9 mouse cellular contexts compared by ENCODE assay signal in genomic region chr7:84680092-84680491, GRCm38 (mm10). TPM values are rescaled to one million over a fixed set of nuclear protein-coding genes. Genes with fewer than 3 reads are reported as not detected.
DNase-seq lines count a peak whose midpoint lies in the region; ATAC-seq and TF ChIP-seq lines count a peak whose summit lies in the region.
"Had no signal": no experiment of that assay in that cellular context is flagged by ENCODE, and none has a peak within 500 bp of the region (broad histone marks: within the 10 kb centered on the region; RNA-seq: fewer than 3 reads in every experiment).

No protein-coding gene starts in this region.

- no peak for ATAC-seq in lung, embryonic 14.5 days (ENCODE audit: insufficient read depth)
- no peak for ATAC-seq in limb, embryonic 13.5 days (ENCODE audit: low FRiP score, low read depth)
- no peak for ATAC-seq in stomach, embryonic 15.5 days (ENCODE audit: insufficient read depth, low FRiP score, low read depth)
- no peak for ATAC-seq in inflammation-experienced regulatory T-cells, adult 6 months

- peak overlapping the region; percentile 9 for H3K9ac ChIP-seq in lung, embryonic 14.5 days
- H3K9ac ChIP-seq in limb, embryonic 13.5 days = 0 out of 2 replicates have a peak overlapping the region, but pooled peaks have one; percentile 40
- no peak overlapping the region for H3K9ac ChIP-seq in stomach, embryonic 15.5 days

- no peaks in the 10 kb centered on the region for H3K9me3 ChIP-seq in lung, embryonic 14.5 days (ENCODE audit: low read depth, low read length)
- no peaks in the 10 kb centered on the region for H3K9me3 ChIP-seq in forebrain, embryonic 10.5 days
- no peaks in the 10 kb centered on the region for H3K9me3 ChIP-seq in limb, embryonic 13.5 days
- no peaks in the 10 kb centered on the region for H3K9me3 ChIP-seq in stomach, embryonic 15.5 days

- peak overlapping the region; percentile 52 for H3K4me2 ChIP-seq in lung, embryonic 14.5 days
- H3K4me2 ChIP-seq in limb, embryonic 13.5 days (replicated peaks) = peak overlapping the region; percentile 56
- peak overlapping the region; percentile 43 for H3K4me2 ChIP-seq in stomach, embryonic 15.5 days

- H3K4me1 ChIP-seq in lung, embryonic 14.5 days (ENCODE audit: insufficient read depth) = no peaks in the 10 kb centered on the region
- H3K4me1 ChIP-seq in forebrain, embryonic 10.5 days = peaks cover 46% of the 10 kb centered on the region
- peaks cover 7% of the 10 kb centered on the region; the same call in 1 of the 2 replicates for H3K4me1 ChIP-seq in limb, embryonic 13.5 days
- H3K4me1 ChIP-seq in stomach, embryonic 15.5 days = 0 out of 2 replicates have a peak, but pooled peaks cover 3% of the 10 kb centered on the region

- H3K4me3 ChIP-seq in lung, embryonic 14.5 days (ENCODE audit: low read depth, low read length) = peak overlapping the region; percentile 46
- peak overlapping the region; percentile 54 for H3K4me3 ChIP-seq in forebrain, embryonic 10.5 days
- peak overlapping the region; percentile 50 for H3K4me3 ChIP-seq in limb, embryonic 13.5 days
- H3K4me3 ChIP-seq in stomach, embryonic 15.5 days (replicated peaks) = no peak overlapping the region

- H3K36me3 ChIP-seq in lung, embryonic 14.5 days (ENCODE audit: insufficient read depth) = no peaks in the 10 kb centered on the region
- H3K36me3 ChIP-seq in forebrain, embryonic 10.5 days (replicated peaks) = no peaks in the 10 kb centered on the region
- no peaks in the 10 kb centered on the region for H3K36me3 ChIP-seq in limb, embryonic 13.5 days
- H3K36me3 ChIP-seq in stomach, embryonic 15.5 days = no peaks in the 10 kb centered on the region

- TF ChIP-seq CTCF in lung, embryonic 14.5 days (IDR thresholded peaks at IDR 0.05; ENCODE audit: low read depth) = no peak

- peak overlapping the region; percentile 7; the same call in 1 of the 2 replicates for H3K27ac ChIP-seq in lung, embryonic 14.5 days (ENCODE audit: low read depth)
- peak overlapping the region; percentile 56 for H3K27ac ChIP-seq in forebrain, embryonic 10.5 days
- peak overlapping the region; percentile 75; the same call in 1 of the 2 replicates for H3K27ac ChIP-seq in limb, embryonic 13.5 days
- H3K27ac ChIP-seq in stomach, embryonic 15.5 days = peak overlapping the region; percentile 51; the same call in 1 of the 2 replicates

- 36% methylated on average over 2 of the region's 2 CpGs for WGBS in lung, embryonic 14.5 days
- WGBS in forebrain, embryonic 10.5 days = 81% methylated on average over 2 of the region's 2 CpGs
- WGBS in limb, embryonic 13.5 days = 26% methylated on average over 2 of the region's 2 CpGs
- WGBS in stomach, embryonic 15.5 days = 36% methylated on average over 2 of the region's 2 CpGs

- H3K27me3 ChIP-seq in lung, embryonic 14.5 days (ENCODE audit: insufficient read depth, low read length) = no peaks in the 10 kb centered on the region
- no peaks in the 10 kb centered on the region for H3K27me3 ChIP-seq in forebrain, embryonic 10.5 days (ENCODE audit: poor library complexity, severe bottlenecking)
- no peaks in the 10 kb centered on the region for H3K27me3 ChIP-seq in limb, embryonic 13.5 days
- no peaks in the 10 kb centered on the region for H3K27me3 ChIP-seq in stomach, embryonic 15.5 days (replicated peaks)

- DNase-seq in lung, embryonic 14.5 days = no peak
- DNase-seq in lung, postnatal 14 days = no peak
- no peak for DNase-seq in forebrain, embryonic 10.5 days (ENCODE audit: extremely low spot score, low spot score)
- DNase-seq in gastrocnemius, adult 8-10 months (ENCODE audit: low spot score in 2 of 2) = no peak
- DNase-seq: adrenal gland, postnatal 10 days; kidney, postnatal 36 days had no signal

RNA-seq across cellular contexts. Expression of gene Zfand6, which starts 9.7 kb away (rescaled TPM):
- polyA plus RNA-seq in lung, embryonic 14.5 days (2014; fragmentation: Nextera tagmentation; extraction: Ambion mirVana) = 148 and 160 TPM in 2 replicates
- 149 and 156 TPM in 2 replicates for polyA plus RNA-seq in forebrain, embryonic 10.5 days (2016; fragmentation: Nextera tagmentation; extraction: Ambion mirVana)
- polyA plus RNA-seq in limb, embryonic 13.5 days (2015; fragmentation: Nextera tagmentation; extraction: Ambion mirVana) = 180 and 184 TPM in 2 replicates
- polyA plus RNA-seq in stomach, embryonic 15.5 days (2015; fragmentation: Nextera tagmentation; extraction: Ambion mirVana) = 177 and 188 TPM in 2 replicates
- total RNA-seq in gastrocnemius, adult 8-10 months (2022) = 100 to 1,000 TPM in 2 of 4 experiments, 10 to 100 TPM in 2; 96.9 to 121 (median 107) TPM
- 100 to 1,000 TPM; 133 to 169 (median 137) TPM for polyA plus RNA-seq in inflammation-experienced regulatory T-cells, adult 6 months (2017; shearing (Covaris generic))

Comparison
In these comparisons a context has a peak if more than half of its experiments do, and no peak if none do; other contexts are left out.
1. H3K27ac ChIP-seq: peak in every context shown above with its lines; median percentile 75 in limb, embryonic 13.5 days; 56 in forebrain, embryonic 10.5 days; 51 in stomach, embryonic 15.5 days; 7 in lung, embryonic 14.5 days.